ENCODE assay signal across 8 mouse cellular contexts in the genomic region with DNA sequence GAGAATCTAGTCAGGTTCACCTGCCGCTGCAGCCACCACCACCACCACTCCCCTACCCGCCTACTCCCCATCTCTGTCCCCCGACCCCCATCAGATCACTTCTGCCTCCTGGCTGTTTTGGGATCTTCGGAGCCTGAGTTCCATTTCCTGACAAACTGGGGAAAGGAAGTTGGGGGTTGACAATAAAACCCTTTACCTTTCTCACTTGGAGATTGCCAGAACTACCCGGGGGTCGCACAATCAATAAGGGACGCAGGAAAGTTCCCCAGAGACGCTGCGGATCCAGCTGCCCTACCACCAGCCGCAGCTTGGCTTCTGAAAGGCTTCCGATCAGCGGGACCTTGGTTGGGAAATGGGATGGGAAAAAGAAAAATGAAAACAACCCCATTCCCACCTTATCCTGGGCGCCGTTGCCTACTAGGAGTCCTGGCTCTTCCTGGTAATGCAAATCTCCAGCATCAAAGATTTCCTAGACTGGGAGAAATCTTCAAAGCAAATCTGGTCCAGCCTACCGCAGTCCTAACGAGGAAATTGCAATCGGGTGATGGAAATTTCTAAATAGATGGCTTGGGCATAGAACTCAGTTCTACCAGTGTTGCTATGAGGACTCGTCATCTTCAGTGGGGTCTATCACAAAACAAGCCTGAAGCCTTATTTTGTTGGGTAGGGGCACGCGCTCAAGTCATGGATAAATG. TPM values are rescaled to one million over a fixed set of nuclear protein-coding genes. Genes with fewer than 3 reads are reported as not detected.
DNase-seq lines count a peak whose midpoint lies in the region; ATAC-seq and TF ChIP-seq lines count a peak whose summit lies in the region.

No protein-coding gene starts in this region.

- H3K9ac ChIP-seq in limb, embryonic 15.5 days = peak overlapping the region; percentile 55
- peak overlapping the region; percentile 74 for H3K9ac ChIP-seq in stomach, embryonic 16.5 days (ENCODE audit: low read length)

- peak overlapping the region; percentile 95 for H3K27ac ChIP-seq in testis, adult 2 months (ENCODE audit: control insufficient read depth, insufficient read depth, low read depth, low read length)
- peak overlapping the region; percentile 82 for H3K27ac ChIP-seq in limb, embryonic 15.5 days
- peak overlapping the region; percentile 84 for H3K27ac ChIP-seq in stomach, embryonic 16.5 days (ENCODE audit: low read length)

- WGBS in limb, embryonic 15.5 days = 7% methylated on average over 20 of the region's 20 CpGs
- whole genome bisulfite sequencing in stomach, embryonic 16.5 days = 7% methylated on average over 20 of the region's 20 CpGs

- peaks cover 13% of the 10 kb centered on the region for H3K27me3 ChIP-seq in erythroblast, embryonic 14.5 days (ENCODE audit: control insufficient read depth)
- H3K27me3 ChIP-seq in testis, adult 2 months (ENCODE audit: control insufficient read depth, insufficient read depth, low read length) = no peaks in the 10 kb centered on the region
- no peaks in the 10 kb centered on the region for H3K27me3 ChIP-seq in limb, embryonic 15.5 days
- H3K27me3 ChIP-seq in stomach, embryonic 16.5 days (ENCODE audit: control insufficient read depth, insufficient read depth, low read length) = no peaks in the 10 kb centered on the region

- no peaks in the 10 kb centered on the region for H3K9me3 ChIP-seq in erythroblast, embryonic 14.5 days (ENCODE audit: control insufficient read depth, low read length)
- H3K9me3 ChIP-seq in limb, embryonic 15.5 days = no peaks in the 10 kb centered on the region
- no peaks in the 10 kb centered on the region for H3K9me3 ChIP-seq in stomach, embryonic 16.5 days (replicated peaks; ENCODE audit: control insufficient read depth, low read length)

- no peak for TF ChIP-seq CTCF in testis, adult 2 months (IDR thresholded peaks at IDR 0.05; ENCODE audit: control insufficient read depth, insufficient read depth, insufficient replicate concordance, low read depth, low read length)

- H3K4me3 ChIP-seq in erythroblast, embryonic 14.5 days (replicated peaks) = peak overlapping the region; percentile 81
- H3K4me3 ChIP-seq in testis, adult 2 months (ENCODE audit: control insufficient read depth, low read depth, low read length) = peak overlapping the region; percentile 91
- H3K4me3 ChIP-seq in limb, embryonic 15.5 days = peak overlapping the region; percentile 72
- H3K4me3 ChIP-seq in stomach, embryonic 16.5 days (replicated peaks; ENCODE audit: low read length) = peak overlapping the region; percentile 69

- H3K4me1 ChIP-seq in erythroblast, embryonic 14.5 days (ENCODE audit: control insufficient read depth) = peaks cover 50% of the 10 kb centered on the region
- H3K4me1 ChIP-seq in testis, adult 2 months (ENCODE audit: control insufficient read depth, insufficient read depth, low read length) = peaks cover 6% of the 10 kb centered on the region
- H3K4me1 ChIP-seq in limb, embryonic 15.5 days = peaks cover 23% of the 10 kb centered on the region
- peaks cover 17% of the 10 kb centered on the region for H3K4me1 ChIP-seq in stomach, embryonic 16.5 days (ENCODE audit: control insufficient read depth, insufficient read depth, low read length)

- H3K4me2 ChIP-seq in limb, embryonic 15.5 days = peak overlapping the region; percentile 81
- peak overlapping the region; percentile 96 for H3K4me2 ChIP-seq in stomach, embryonic 16.5 days (ENCODE audit: low read depth, low read length)

- peaks cover 29% of the 10 kb centered on the region for H3K36me3 ChIP-seq in erythroblast, embryonic 14.5 days (ENCODE audit: control insufficient read depth)
- H3K36me3 ChIP-seq in testis, adult 2 months (ENCODE audit: control insufficient read depth, insufficient read depth, low read length) = peaks cover 4% of the 10 kb centered on the region
- peaks cover 28% of the 10 kb centered on the region for H3K36me3 ChIP-seq in limb, embryonic 15.5 days
- no peaks in the 10 kb centered on the region for H3K36me3 ChIP-seq in stomach, embryonic 16.5 days (ENCODE audit: control insufficient read depth, insufficient read depth, low read length)

- TF ChIP-seq POLR2A in testis, adult 2 months (IDR thresholded peaks at IDR 0.05; ENCODE audit: control insufficient read depth, low read depth, low read length) = no peak

- DNase-seq in testis, postnatal 10 days (ENCODE audit: low spot score) = no peak
- no peak for DNase-seq in cerebellum, adult 11 months
- DNase-seq in embryo, embryonic 10.5 days (ENCODE audit: low spot score) = no peak

- ATAC-seq in erythroblast, adult 5-6 weeks (replicated peaks; ENCODE audit: low FRiP score, poor library complexity, severe bottlenecking) = no peak
- ATAC-seq in limb, embryonic 15.5 days (ENCODE audit: insufficient number of reproducible peaks, low FRiP score, low TSS enrichment, low read depth) = no peak
- ATAC-seq in stomach, embryonic 16.5 days (ENCODE audit: insufficient read depth, low FRiP score) = no peak

RNA-seq across cellular contexts. Expression of gene Qpctl, which starts 0.8 kb away (rescaled TPM):
- 0.61 and 0.66 TPM in 2 replicates for polyA plus RNA-seq in erythroblast, embryonic 14.5 days (2012)
- 1.3 and 6.7 TPM in 2 replicates for total RNA-seq in erythroblast, adult 5-6 weeks (2015; ENCODE audit: low replicate concordance)
- total RNA-seq in erythroblast, adult 5-6 weeks (2017; ENCODE audit: low replicate concordance) = 0.70 and 1.3 TPM in 2 replicates
- polyA plus RNA-seq in testis, adult 2 months (2012; rRNA removed) = 12.7 and 13.5 TPM in 2 replicates
- polyA plus RNA-seq in limb, embryonic 15.5 days (2015; fragmentation: Nextera tagmentation; extraction: Ambion mirVana) = 13.7 and 13.8 TPM in 2 replicates
- polyA plus RNA-seq in stomach, embryonic 16.5 days (2015; fragmentation: Nextera tagmentation; extraction: Ambion mirVana) = 14.1 and 14.8 TPM in 2 replicates

RNA-seq across cellular contexts. Expression of gene Snrpd2, which starts 1.2 kb away (rescaled TPM):
- polyA plus RNA-seq in erythroblast, embryonic 14.5 days (2012) = 9.5 and 12.3 TPM in 2 replicates
- total RNA-seq in erythroblast, adult 5-6 weeks (2015; ENCODE audit: low replicate concordance) = 15.0 TPM in 2 replicates
- 20.2 and 22.0 TPM in 2 replicates for total RNA-seq in erythroblast, adult 5-6 weeks (2017; ENCODE audit: low replicate concordance)
- 135 and 140 TPM in 2 replicates for polyA plus RNA-seq in testis, adult 2 months (2012; rRNA removed)
- 124 and 130 TPM in 2 replicates for polyA plus RNA-seq in limb, embryonic 15.5 days (2015; fragmentation: Nextera tagmentation; extraction: Ambion mirVana)
- polyA plus RNA-seq in stomach, embryonic 16.5 days (2015; fragmentation: Nextera tagmentation; extraction: Ambion mirVana) = 123 and 136 TPM in 2 replicates

RNA-seq across cellular contexts. Expression of gene Gipr, which starts 17.6 kb away (rescaled TPM):
- not detected in 2 replicates for polyA plus RNA-seq in erythroblast, embryonic 14.5 days (2012)
- 0.42 TPM in 1 of 2 replicates, not detected in the other for total RNA-seq in erythroblast, adult 5-6 weeks (2015; ENCODE audit: low replicate concordance)
- not detected in 2 replicates for total RNA-seq in erythroblast, adult 5-6 weeks (2017; ENCODE audit: low replicate concordance)
- polyA plus RNA-seq in testis, adult 2 months (2012; rRNA removed) = 20.9 and 24.3 TPM in 2 replicates
- polyA plus RNA-seq in limb, embryonic 15.5 days (2015; fragmentation: Nextera tagmentation; extraction: Ambion mirVana) = 1.0 and 1.2 TPM in 2 replicates
- 1.6 and 2.4 TPM in 2 replicates for polyA plus RNA-seq in stomach, embryonic 16.5 days (2015; fragmentation: Nextera tagmentation; extraction: Ambion mirVana)

RNA-seq across cellular contexts. Expression of gene Eml2, which starts 27.9 kb away (rescaled TPM):
- 0.25 and 0.57 TPM in 2 replicates for polyA plus RNA-seq in erythroblast, embryonic 14.5 days (2012)
- 1.5 and 2.1 TPM in 2 replicates for total RNA-seq in erythroblast, adult 5-6 weeks (2015; ENCODE audit: low replicate concordance)
- 2.8 and 3.7 TPM in 2 replicates for total RNA-seq in erythroblast, adult 5-6 weeks (2017; ENCODE audit: low replicate concordance)
- 11.1 and 12.9 TPM in 2 replicates for polyA plus RNA-seq in testis, adult 2 months (2012; rRNA removed)
- polyA plus RNA-seq in limb, embryonic 15.5 days (2015; fragmentation: Nextera tagmentation; extraction: Ambion mirVana) = 8.7 and 12.8 TPM in 2 replicates
- polyA plus RNA-seq in stomach, embryonic 16.5 days (2015; fragmentation: Nextera tagmentation; extraction: Ambion mirVana) = 10.9 and 11.4 TPM in 2 replicates

RNA-seq across cellular contexts. Expression of gene Fbxo46, which starts 28.7 kb away (rescaled TPM):
- 1.9 TPM in 2 replicates for polyA plus RNA-seq in erythroblast, embryonic 14.5 days (2012)
- 0.21 and 0.77 TPM in 2 replicates for total RNA-seq in erythroblast, adult 5-6 weeks (2015; ENCODE audit: low replicate concordance)
- total RNA-seq in erythroblast, adult 5-6 weeks (2017; ENCODE audit: low replicate concordance) = 2.1 and 2.5 TPM in 2 replicates
- polyA plus RNA-seq in testis, adult 2 months (2012; rRNA removed) = 49.3 and 59.7 TPM in 2 replicates
- polyA plus RNA-seq in limb, embryonic 15.5 days (2015; fragmentation: Nextera tagmentation; extraction: Ambion mirVana) = 16.1 and 16.9 TPM in 2 replicates
- 13.5 and 15.3 TPM in 2 replicates for polyA plus RNA-seq in stomach, embryonic 16.5 days (2015; fragmentation: Nextera tagmentation; extraction: Ambion mirVana)
